Mouse (Mus musculus) forebrain, embryonic 14.5 days (tissue): ENCODE measurements around the gene Nacc1. TPM values are rescaled to one million over a fixed set of nuclear protein-coding genes. Genes with fewer than 3 reads are reported as not detected.
"Not testable (repeated sequence)": the region's sequence is repeated elsewhere in the genome, so short reads cannot be mapped to it uniquely, and the experiment has no call there.

Experiments used
- ATAC-seq: fragments of 200-750 bp; cut with Nextera tagmentation; 2 replicates; pipeline ENCODE4 v1.8.0; 2017; ENCODE audit warnings: mild to moderate bottlenecking, moderate library complexity
- DNase-seq: peaks from one replicate; pipeline ENCODE4 v3.0.0-alpha.2; 2015; ENCODE audit warnings: low spot score
- H3K27ac ChIP-seq: fragments of 300-500 bp; sonication (generic); 2 replicates; pipeline ENCODE4 v1.5.1; 2014; ENCODE audit warnings: low read depth, mild to moderate bottlenecking, control low read depth, low read length, moderate library complexity
- H3K27me3 ChIP-seq: fragments of 300-500 bp; sonication (generic); replicated peaks from 2 replicates; pipeline ENCODE4 v1.6.1; 2014; ENCODE audit warnings: low read length, control low read depth, mixed read lengths; ENCODE audit not compliant: control insufficient read depth, insufficient read depth
- H3K36me3 ChIP-seq: fragments of 300-500 bp; sonication (generic); 2 replicates; pipeline ENCODE4 v1.6.1; 2014; ENCODE audit warnings: low read length, control low read depth; ENCODE audit not compliant: control insufficient read depth, insufficient read depth
- H3K4me1 ChIP-seq: fragments of 300-500 bp; sonication (generic); 2 replicates; pipeline ENCODE4 v1.6.1; 2014; ENCODE audit warnings: antibody characterized with exemption, low read length, control low read depth; ENCODE audit not compliant: control insufficient read depth, insufficient read depth
- H3K4me2 ChIP-seq: fragments of 300-500 bp; sonication (generic); 2 replicates; pipeline ENCODE4 v1.6.1; 2014; ENCODE audit warnings: mild to moderate bottlenecking, control low read depth, low read length
- H3K4me3 ChIP-seq: fragments of 300-500 bp; sonication (generic); 2 replicates; pipeline ENCODE4 v1.5.1; 2014; ENCODE audit warnings: low read depth, low read length, control low read depth
- H3K9ac ChIP-seq: fragments of 300-500 bp; sonication (generic); 2 replicates; pipeline ENCODE4 v1.6.1; 2014; ENCODE audit warnings: mild to moderate bottlenecking, low read length, control low read depth, moderate library complexity
- H3K9me3 ChIP-seq: fragments of 300-500 bp; sonication (generic); replicated peaks from 2 replicates; pipeline ENCODE4 v1.6.1; 2016; ENCODE audit warnings: low read length, control low read depth, mixed read lengths; ENCODE audit not compliant: control insufficient read depth
- WGBS: fragments of 180-500 bp; shearing (Covaris S2); extraction: QIAGEN DNeasy Blood & Tissue Kit; methylation state at CpG from one replicate; pipeline ENCODE4 v1.1.7; 2014; 5-methylcytosine and 5-hydroxymethylcytosine counted together
- polyA plus RNA-seq: library from polyadenylated mRNA; unstranded; fragments of >200 nt; fragmentation: Nextera tagmentation; extraction: Ambion mirVana; gene quantifications from 2 replicates; pipeline ENCODE4 v1.2.1, GENCODE M21; 2014

Nacc1 gene
- polyA plus RNA-seq, 1 experiment from 2014 or later: 17.6 TPM

GRCm38 (mm10) chr8:84631813-84632212, 55.8 kb downstream of the Nacc1 start:
- ATAC-seq (no peak), DNase-seq (no peak)
- no peak overlapping the region for H3K4me2 ChIP-seq
- H3K27me3 ChIP-seq: no peaks in the 10 kb centered on the region
- no peaks in the 10 kb centered on the region for H3K36me3 ChIP-seq
- H3K4me3 ChIP-seq: no peak overlapping the region
- 93% methylated on average over 4 of the region's 4 CpGs for WGBS
- H3K4me1 ChIP-seq: peaks cover 5% of the 10 kb centered on the region; the same call in 1 of the 2 replicates
- no peak overlapping the region for H3K9ac ChIP-seq
- no peaks in the 10 kb centered on the region for H3K9me3 ChIP-seq
- H3K27ac ChIP-seq: no peak overlapping the region

GRCm38 (mm10) chr8:84630145-84630544, 57.5 kb downstream of the Nacc1 start:
- Histone ChIP-seq H3K9me3 (no peaks in the 10 kb centered on the region), H3K4me2 (no peak overlapping the region), H3K4me3 (no peak overlapping the region), H3K27ac (no peak overlapping the region), H3K36me3 (no peaks in the 10 kb centered on the region), H3K4me1 (0 out of 2 replicates have a peak, but pooled peaks cover 5% of the 10 kb centered on the region), H3K9ac (no peak overlapping the region), H3K27me3 (no peaks in the 10 kb centered on the region)
- no peak for DNase-seq
- WGBS: 75% methylated on average over 4 of the region's 4 CpGs
- ATAC-seq: no peak

- no peak for DNase-seq
- no peaks in the 10 kb centered on the region for H3K27me3 ChIP-seq
- ATAC-seq: no peak
- H3K36me3 ChIP-seq: no peaks in the 10 kb centered on the region
- no peak overlapping the region for H3K4me2 ChIP-seq
- no peaks in the 10 kb centered on the region for H3K9me3 ChIP-seq
- H3K4me3 ChIP-seq: no peak overlapping the region
- no peaks in the 10 kb centered on the region for H3K4me1 ChIP-seq
- no peak overlapping the region for H3K27ac ChIP-seq
- WGBS: 83% methylated on average over 11 of the region's 11 CpGs
- no peak overlapping the region for H3K9ac ChIP-seq
These were observed 58.1 kb downstream of the Nacc1 start for GRCm38 (mm10) chr8:84629586-84629985.

- not testable (repeated sequence) for H3K9ac ChIP-seq, H3K36me3 ChIP-seq, ATAC-seq, H3K4me1 ChIP-seq, H3K27me3 ChIP-seq, DNase-seq, H3K4me3 ChIP-seq, H3K9me3 ChIP-seq, H3K4me2 ChIP-seq, H3K27ac ChIP-seq
- 85% methylated on average over 4 of the region's 4 CpGs for WGBS
These were observed 64.2 kb downstream of the Nacc1 start for GRCm38 (mm10) chr8:84623425-84623824.

GRCm38 (mm10) chr8:84621102-84621625, 66.5 kb downstream of the Nacc1 start:
- Histone ChIP-seq H3K4me3 (no peak overlapping the region), H3K27me3 (no peaks in the 10 kb centered on the region), H3K4me1 (no peaks in the 10 kb centered on the region; the same call in 1 of the 2 replicates), H3K4me2 (no peak overlapping the region), H3K9ac (no peak overlapping the region), H3K9me3 (no peaks in the 10 kb centered on the region), H3K36me3 (no peaks in the 10 kb centered on the region), H3K27ac (no peak overlapping the region)
- WGBS: 78% methylated on average over 8 of the region's 8 CpGs
- ATAC-seq (no peak), DNase-seq (no peak)

Other genes with a start within 250 kb of the Nacc1 start
- gene Ier2, start 25.0 kb downstream of the Nacc1 start, polyA plus RNA-seq: 26.5 and 29.3 TPM in 2 replicates
- gene Trmt1, start 1.6 kb downstream of the Nacc1 start, polyA plus RNA-seq: 47.8 and 52.3 TPM in 2 replicates
- gene Lyl1, start 13.6 kb upstream of the Nacc1 start, polyA plus RNA-seq: 2.9 and 3.8 TPM in 2 replicates
- 1.5 and 1.7 TPM in 2 replicates for gene G430095P16Rik, start 35.1 kb upstream of the Nacc1 start, polyA plus RNA-seq
- gene Nfix, start 112.5 kb upstream of the Nacc1 start, polyA plus RNA-seq: 237 and 318 TPM in 2 replicates
- gene Dand5, start 135.0 kb upstream of the Nacc1 start, polyA plus RNA-seq: 8.6 and 9.4 TPM in 2 replicates
- 35.2 and 41.3 TPM in 2 replicates for gene Gadd45gip1, start 143.7 kb upstream of the Nacc1 start, polyA plus RNA-seq
- 87.3 and 88.1 TPM in 2 replicates for gene Rad23a, start 152.8 kb upstream of the Nacc1 start, polyA plus RNA-seq
- gene Calr, start 159.1 kb upstream of the Nacc1 start, polyA plus RNA-seq: 514 and 606 TPM in 2 replicates
- 92.3 and 102 TPM in 2 replicates for gene Farsa, start 169.1 kb upstream of the Nacc1 start, polyA plus RNA-seq
- gene Syce2, start 184.2 kb upstream of the Nacc1 start, polyA plus RNA-seq: 58.0 and 71.5 TPM in 2 replicates
- gene Gcdh, start 206.1 kb upstream of the Nacc1 start, polyA plus RNA-seq: 27.1 and 30.0 TPM in 2 replicates
- 0.74 and 0.99 TPM in 2 replicates for gene Klf1, start 214.1 kb upstream of the Nacc1 start, polyA plus RNA-seq
- gene Dnase2a, start 220.7 kb upstream of the Nacc1 start, polyA plus RNA-seq: 4.8 and 5.5 TPM in 2 replicates
- 24.5 and 40.2 TPM in 2 replicates for gene Mast1, start 249.5 kb upstream of the Nacc1 start, polyA plus RNA-seq